Mouse (Mus musculus) testis, adult 2 months (tissue): ENCODE measurements around the gene Ost4. TPM values are rescaled to one million over a fixed set of nuclear protein-coding genes. Genes with fewer than 3 reads are reported as not detected.

Experiments
- H3K27ac ChIP-seq: fragments of 200-500 bp; 2 replicates; pipeline ENCODE4 v1.5.1; 2012; ENCODE audit warnings: low read depth, low read length; ENCODE audit not compliant: control insufficient read depth, insufficient read depth
- H3K27me3 ChIP-seq: fragments of 200-500 bp; 2 replicates; pipeline ENCODE4 v1.6.1; 2012; ENCODE audit warnings: mild to moderate bottlenecking, low read length, moderate library complexity; ENCODE audit not compliant: control insufficient read depth, insufficient read depth
- H3K36me3 ChIP-seq: fragments of 200-500 bp; 2 replicates; pipeline ENCODE4 v1.6.1; 2012; ENCODE audit warnings: mild to moderate bottlenecking, low read length; ENCODE audit not compliant: control insufficient read depth, insufficient read depth
- H3K4me1 ChIP-seq: fragments of 200-500 bp; 2 replicates; pipeline ENCODE4 v1.6.1; 2012; ENCODE audit warnings: low read length; ENCODE audit not compliant: control insufficient read depth, insufficient read depth
- H3K4me3 ChIP-seq: fragments of 200-500 bp; 2 replicates; pipeline ENCODE4 v1.5.1; 2012; ENCODE audit warnings: low read depth, mild to moderate bottlenecking, low read length, moderate library complexity, mixed read lengths; ENCODE audit not compliant: control insufficient read depth
- CTCF ChIP-seq: fragments of 200-500 bp; IDR thresholded peaks from 2 replicates; pipeline ENCODE4 v1.5.1; 2012; ENCODE audit warnings: low read depth, mild to moderate bottlenecking, inconsistent platforms, low read length, moderate library complexity; ENCODE audit not compliant: control insufficient read depth, insufficient read depth, insufficient replicate concordance
- POLR2A ChIP-seq: fragments of 200-500 bp; IDR thresholded peaks from 2 replicates; pipeline ENCODE4 v1.6.1; 2012; ENCODE audit warnings: low read depth, mild to moderate bottlenecking, inconsistent platforms, low read length, moderate library complexity; ENCODE audit not compliant: control insufficient read depth
- polyA plus RNA-seq: library from polyadenylated mRNA; depleted of rRNA; stranded (reverse); fragments of >200 nt; gene quantifications from 2 replicates; pipeline ENCODE4 v1.2.3, GENCODE M21; 2012

Ost4 gene
- polyA plus RNA-seq, 1 experiment, result 184 TPM

- H3K27ac ChIP-seq, result no peak overlapping the region
- TF ChIP-seq CTCF (no peak), POLR2A (no peak)
- H3K4me1 ChIP-seq, result peaks cover under 1% of the 10 kb centered on the region
- H3K36me3 ChIP-seq, result no peaks in the 10 kb centered on the region; the same call in none of the 2 replicates
- no peaks in the 10 kb centered on the region for H3K27me3 ChIP-seq
- H3K4me3 ChIP-seq, result no peak overlapping the region
Observed at GRCm38 (mm10) chr5:30874365-30874764, 33.2 kb downstream of the Ost4 start.

- Histone ChIP-seq H3K27ac (no peak overlapping the region), H3K36me3 (no peaks in the 10 kb centered on the region; the same call in none of the 2 replicates), H3K4me1 (peaks cover 7% of the 10 kb centered on the region), H3K4me3 (no peak overlapping the region), H3K27me3 (no peaks in the 10 kb centered on the region)
- TF ChIP-seq CTCF (no peak), POLR2A (no peak)
Observed at GRCm38 (mm10) chr5:30872574-30872973, 35.0 kb downstream of the Ost4 start.

GRCm38 (mm10) chr5:30870131-30870406, 37.5 kb downstream of the Ost4 start:
- H3K4me1 ChIP-seq, result peaks cover 7% of the 10 kb centered on the region
- H3K4me3 ChIP-seq, result peak overlapping the region; percentile 99
- TF ChIP-seq CTCF, result no peak
- H3K27ac ChIP-seq, result peak overlapping the region; percentile 89
- no peaks in the 10 kb centered on the region for H3K27me3 ChIP-seq
- H3K36me3 ChIP-seq, result no peaks in the 10 kb centered on the region; the same call in none of the 2 replicates

- H3K27ac ChIP-seq, result peak overlapping the region; percentile 89
- H3K27me3 ChIP-seq, result no peaks in the 10 kb centered on the region
- peaks cover 1% of the 10 kb centered on the region for H3K36me3 ChIP-seq
- H3K4me1 ChIP-seq, result peaks cover 7% of the 10 kb centered on the region
- TF ChIP-seq CTCF (no peak), POLR2A (peak; percentile 82)
- H3K4me3 ChIP-seq, result peak overlapping the region; percentile 99
Observed at GRCm38 (mm10) chr5:30869405-30870130, 38.0 kb downstream of the Ost4 start.

- Histone ChIP-seq H3K4me1 (peaks cover 7% of the 10 kb centered on the region), H3K27ac (peak overlapping the region; percentile 89; the same call in 1 of the 2 replicates), H3K36me3 (peaks cover 1% of the 10 kb centered on the region), H3K4me3 (peak overlapping the region; percentile 99), H3K27me3 (no peaks in the 10 kb centered on the region)
- TF ChIP-seq POLR2A (no peak), CTCF (no peak)
Observed at GRCm38 (mm10) chr5:30868981-30869380, 38.6 kb downstream of the Ost4 start.

GRCm38 (mm10) chr5:30867712-30868111, 39.9 kb downstream of the Ost4 start, which contains the start of gene Tmem214:
Tmem214 (plus strand) TSS chr5:30868012.
- TF ChIP-seq POLR2A (no peak), CTCF (no peak)
- Histone ChIP-seq H3K27me3 (no peaks in the 10 kb centered on the region), H3K27ac (no peak within 1 kb of the TSS), H3K4me1 (peaks cover 7% of the 10 kb centered on the region), H3K4me3 (peak within 1 kb of the TSS; percentile 99; the same call in 1 of the 2 replicates), H3K36me3 (peaks cover 1% of the 10 kb centered on the region)

GRCm38 (mm10) chr5:30866871-30867270, 40.7 kb downstream of the Ost4 start:
- Histone ChIP-seq H3K4me3 (no peak overlapping the region), H3K4me1 (peaks cover 7% of the 10 kb centered on the region), H3K27me3 (no peaks in the 10 kb centered on the region), H3K36me3 (peaks cover 1% of the 10 kb centered on the region), H3K27ac (no peak overlapping the region)
- TF ChIP-seq POLR2A (no peak), CTCF (no peak)
